28 mouse cellular contexts compared by ENCODE assay signal in genomic region chr1:105746444-105746843, GRCm38 (mm10). TPM values are rescaled to one million over a fixed set of nuclear protein-coding genes. Genes with fewer than 3 reads are reported as not detected.
DNase-seq lines count a peak whose midpoint lies in the region; ATAC-seq and TF ChIP-seq lines count a peak whose summit lies in the region.
"Had no signal": no experiment of that assay in that cellular context is flagged by ENCODE, and none has a peak within 500 bp of the region (broad histone marks: within the 10 kb centered on the region; RNA-seq: fewer than 3 reads in every experiment).

No protein-coding gene starts in this region.

- H3K36me3 ChIP-seq in kidney, adult 2 months (ENCODE audit: control insufficient read depth, insufficient read depth, low read length), result peaks cover 15% of the 10 kb centered on the region; the same call in 1 of the 2 replicates

- H3K27ac ChIP-seq in kidney, adult 2 months (ENCODE audit: insufficient read depth, low read depth, low read length), result no peak overlapping the region
- H3K27ac ChIP-seq: embryonic facial prominence, embryonic 13.5 days; forebrain, embryonic 10.5 days; hindbrain, embryonic 14.5 days; liver, embryonic 14.5 days had no signal

- DNase-seq in kidney, adult 2 months, result peak; percentile 79
- no peak for DNase-seq in kidney, postnatal 4 days
- peak; percentile 19 for DNase-seq in kidney, postnatal 14 days
- no peak for DNase-seq in kidney, postnatal 25 days
- no peak for DNase-seq in frontal cortex, postnatal 10 days (ENCODE audit: low spot score in 2 of 2)
- DNase-seq in layer of hippocampus, adult 8-10 months (ENCODE audit: low spot score in 2 of 2), result no peak
- DNase-seq: adrenal gland, adult 2 months; adrenal gland, postnatal 36 days; cerebellum, adult 8-10 months; cerebellum, postnatal 36 days; forebrain, postnatal 0 days; gastrocnemius, postnatal 10 days; heart, postnatal 36 days; layer of hippocampus, postnatal 36 days; left cerebral cortex, postnatal 4 days; lung, adult 2 months; lung, postnatal 10 days; right cerebral cortex, postnatal 4 days; thymus, adult 2 months; thymus, postnatal 36 days had no signal

- ATAC-seq in common myeloid progenitor, adult 5-6 weeks (replicated peaks; ENCODE audit: low read depth, poor library complexity, severe bottlenecking), result peak; percentile 73
- peak; percentile 57 for ATAC-seq in megakaryocyte progenitor cell, adult 5-6 weeks (replicated peaks; ENCODE audit: poor library complexity)
- ATAC-seq: activated CD4-positive, CD25-positive, alpha-beta regulatory T cell, adult 4 months; forebrain, postnatal 0 days; midbrain, embryonic 16.5 days had no signal

- TF ChIP-seq POLR2A in kidney, adult 2 months (IDR thresholded peaks at IDR 0.05; ENCODE audit: low read depth, low read length), result no peak

- no peaks in the 10 kb centered on the region for H3K27me3 ChIP-seq in kidney, adult 2 months (replicated peaks; ENCODE audit: control insufficient read depth, insufficient read depth, low read length)
- H3K27me3 ChIP-seq: embryonic facial prominence, embryonic 13.5 days had no signal

- 36% methylated on average over 1 of the region's 1 CpGs for WGBS in kidney, adult 2 months

- H3K4me1 ChIP-seq in kidney, adult 2 months (ENCODE audit: control insufficient read depth, insufficient read depth, low read length), result peaks cover 7% of the 10 kb centered on the region; the same call in 1 of the 2 replicates
- H3K4me1 ChIP-seq: embryonic facial prominence, embryonic 13.5 days; forebrain, embryonic 10.5 days had no signal

- H3K4me3 ChIP-seq in kidney, adult 2 months (ENCODE audit: insufficient read depth, low read depth, low read length), result no peak overlapping the region
- H3K4me3 ChIP-seq: embryonic facial prominence, embryonic 13.5 days; forebrain, embryonic 10.5 days had no signal

- TF ChIP-seq CTCF in kidney, adult 2 months (conservative IDR thresholded peaks at IDR 0.05; ENCODE audit: insufficient read depth, insufficient read length, low read depth, low read length), result no peak

RNA-seq across cellular contexts. Expression of gene Tnfrsf11a, which starts 34.1 kb away (rescaled TPM):
- polyA plus RNA-seq in kidney, adult 2 months (2012; rRNA removed), result 2.6 and 3.0 TPM in 2 replicates
- total RNA-seq in common myeloid progenitor, adult 5-6 weeks (2017), result 0.32 TPM in 1 of 2 replicates, not detected in the other
- total RNA-seq in megakaryocyte progenitor cell, adult 5-6 weeks (2015), result 0.22 and 0.64 TPM in 2 replicates
- 0.98 TPM in 1 of 2 replicates, not detected in the other for total RNA-seq in megakaryocyte progenitor cell, adult 5-6 weeks (2017)
- total RNA-seq in layer of hippocampus, adult 8-10 months (2022), result 1 to 10 TPM; 2.1 to 7.0 (median 4.6) TPM

Comparison
In these comparisons a context has a peak if more than half of its experiments do, and no peak if none do; other contexts are left out.
1. DNase-seq: peak in kidney, adult 2 months (single experiment) and kidney, postnatal 14 days (single experiment); none in kidney, postnatal 4 days (0 of 2), kidney, postnatal 25 days (0 of 2), frontal cortex, postnatal 10 days (0 of 2) and layer of hippocampus, adult 8-10 months (0 of 2).